Mouse (Mus musculus) cortical plate, adult 2 months (tissue): ENCODE measurements at regions not wholly inside any gene's neighbourhood (a gene's known extent, or its start where the extent isn't known, plus 50 kb on each side); places are given as distances from the start of the nearest gene placed in this dataset.

Source experiments
- H3K27ac ChIP-seq: fragments of 200-500 bp; 2 replicates; pipeline ENCODE4 v1.5.1; 2012; ENCODE audit warnings: low read length, control low read depth, inconsistent platforms; ENCODE audit not compliant: insufficient read depth
- H3K4me1 ChIP-seq: fragments of 200-500 bp; 2 replicates; pipeline ENCODE4 v1.6.1; 2011; ENCODE audit warnings: low read length; ENCODE audit not compliant: control insufficient read depth, insufficient read depth
- H3K4me3 ChIP-seq: fragments of 200-500 bp; 2 replicates; pipeline ENCODE4 v1.5.1; 2011; ENCODE audit warnings: mild to moderate bottlenecking, low read length, control low read depth; ENCODE audit not compliant: insufficient read depth
- CTCF ChIP-seq: fragments of 200-500 bp; IDR thresholded peaks from 2 replicates; pipeline ENCODE4 v1.5.1; 2011; ENCODE audit warnings: mild to moderate bottlenecking, control low read depth, low read length; ENCODE audit not compliant: insufficient read depth; ENCODE audit errors: extremely low read depth
- POLR2A ChIP-seq: fragments of 200-500 bp; IDR thresholded peaks from 2 replicates; pipeline ENCODE4 v1.6.1; 2011; ENCODE audit warnings: mild to moderate bottlenecking, low read length, control low read depth; ENCODE audit not compliant: insufficient read depth; ENCODE audit errors: extremely low read depth

GRCm38 (mm10) chr10:20891426-20891825 lies 60.9 kb upstream of the Ahi1 start:
- no peaks in the 10 kb centered on the region for H3K4me1 ChIP-seq
- no peak for TF ChIP-seq POLR2A
- no peak for TF ChIP-seq CTCF
- no peak overlapping the region for H3K4me3 ChIP-seq
- no peak overlapping the region for H3K27ac ChIP-seq

- no peak overlapping the region for H3K4me3 ChIP-seq
- no peak overlapping the region for H3K27ac ChIP-seq
- no peaks in the 10 kb centered on the region for H3K4me1 ChIP-seq
- TF ChIP-seq CTCF (no peak), POLR2A (no peak)
Observed at GRCm38 (mm10) chr10:20883618-20884017, 68.7 kb upstream of the Ahi1 start.

GRCm38 (mm10) chr10:20882599-20882998 lies 69.7 kb upstream of the Ahi1 start:
- no peak overlapping the region for H3K27ac ChIP-seq
- TF ChIP-seq POLR2A (no peak), CTCF (no peak)
- H3K4me1 ChIP-seq: no peaks in the 10 kb centered on the region
- no peak overlapping the region for H3K4me3 ChIP-seq

GRCm38 (mm10) chr10:20880251-20880650 lies 72.1 kb upstream of the Ahi1 start:
- H3K4me1 ChIP-seq: no peaks in the 10 kb centered on the region
- no peak overlapping the region for H3K27ac ChIP-seq
- H3K4me3 ChIP-seq: no peak overlapping the region
- TF ChIP-seq CTCF: no peak
- TF ChIP-seq POLR2A: no peak

GRCm38 (mm10) chr10:20879482-20879881 lies 72.9 kb upstream of the Ahi1 start:
- H3K4me1 ChIP-seq: no peaks in the 10 kb centered on the region
- TF ChIP-seq CTCF (no peak), POLR2A (no peak)
- H3K27ac ChIP-seq: no peak overlapping the region
- no peak overlapping the region for H3K4me3 ChIP-seq

GRCm38 (mm10) chr10:20867076-20867475 lies 85.3 kb upstream of the Ahi1 start:
- no peak overlapping the region for H3K4me3 ChIP-seq
- TF ChIP-seq CTCF (no peak), POLR2A (no peak)
- H3K27ac ChIP-seq: no peak overlapping the region
- H3K4me1 ChIP-seq: no peaks in the 10 kb centered on the region

GRCm38 (mm10) chr10:20865031-20865430 lies 87.3 kb upstream of the Ahi1 start:
- TF ChIP-seq CTCF (no peak), POLR2A (no peak)
- H3K27ac ChIP-seq: no peak overlapping the region

GRCm38 (mm10) chr10:20857413-20857812 lies 94.9 kb upstream of the Ahi1 start:
- H3K4me1 ChIP-seq: peaks cover 2% of the 10 kb centered on the region; the same call in 1 of the 2 replicates
- H3K4me3 ChIP-seq: no peak overlapping the region
- no peak for TF ChIP-seq POLR2A
- TF ChIP-seq CTCF: no peak
- no peak overlapping the region for H3K27ac ChIP-seq

More at GRCm38 (mm10) chr10:20865031-20865430, 87.3 kb upstream of the Ahi1 start:
- H3K4me3 ChIP-seq: no peak overlapping the region
- H3K4me1 ChIP-seq: no peaks in the 10 kb centered on the region

GRCm38 (mm10) chr10:20854621-20855363 lies 97.6 kb upstream of the Ahi1 start:
- Histone ChIP-seq H3K27ac (no peak overlapping the region), H3K4me3 (0 out of 2 replicates have a peak overlapping the region, but pooled peaks have one; percentile 1), H3K4me1 (peaks cover 2% of the 10 kb centered on the region; the same call in 1 of the 2 replicates)
- TF ChIP-seq CTCF: no peak
- TF ChIP-seq POLR2A: no peak

- TF ChIP-seq CTCF: no peak
- H3K27ac ChIP-seq: no peak overlapping the region
- no peaks in the 10 kb centered on the region; the same call in 1 of the 2 replicates for H3K4me1 ChIP-seq
- no peak overlapping the region for H3K4me3 ChIP-seq
Observed at GRCm38 (mm10) chr10:20847287-20847686, 105.1 kb upstream of the Ahi1 start.
